ENCODE assay signal across 9 mouse cellular contexts in genomic region chr4:124843493-124843892, GRCm38 (mm10). TPM values are rescaled to one million over a fixed set of nuclear protein-coding genes. Genes with fewer than 3 reads are reported as not detected.
DNase-seq lines count a peak whose midpoint lies in the region; ATAC-seq lines count a peak whose summit lies in the region.
"Had no signal": no experiment of that assay in that cellular context is flagged by ENCODE, and none has a peak within 500 bp of the region (broad histone marks: within the 10 kb centered on the region; RNA-seq: fewer than 3 reads in every experiment).

No protein-coding gene starts in this region.

- H3K4me2 ChIP-seq in liver, embryonic 13.5 days: no peak overlapping the region
- no peak overlapping the region for H3K4me2 ChIP-seq in neural tube, embryonic 12.5 days (replicated peaks)
- H3K4me2 ChIP-seq: limb, embryonic 15.5 days had no signal

- no peak for DNase-seq in frontal cortex, postnatal 14 days (ENCODE audit: low spot score in 2 of 2)
- DNase-seq in CD4-positive helper T cell, adult 2 months (ENCODE audit: low read depth, low spot score): peak; percentile 50
- peak; percentile 34 for DNase-seq in c-Kit-positive CD71-positive TER-119-negative erythroid progenitor cells, embryonic 14.5 days (ENCODE audit: low read depth)
- DNase-seq in hindbrain, embryonic 10.5 days (ENCODE audit: low spot score): peak; percentile 45
- DNase-seq in liver, embryonic 13.5 days: peak; percentile 29
- no peak for DNase-seq in frontal cortex, postnatal 36 days (ENCODE audit: low spot score in 2 of 2)

- H3K27ac ChIP-seq in hindbrain, embryonic 10.5 days: no peak overlapping the region
- H3K27ac ChIP-seq in liver, embryonic 13.5 days: no peak overlapping the region
- H3K27ac ChIP-seq in neural tube, embryonic 12.5 days: no peak overlapping the region
- H3K27ac ChIP-seq: limb, embryonic 15.5 days had no signal

- 55% methylated on average over 11 of the region's 11 CpGs for WGBS in hindbrain, embryonic 10.5 days
- WGBS in liver, embryonic 13.5 days (ENCODE audit: insufficient replicate concordance): 72% methylated on average over 11 of the region's 11 CpGs
- 52% methylated on average over 11 of the region's 11 CpGs for WGBS in neural tube, embryonic 12.5 days

- peaks cover 6% of the 10 kb centered on the region; the same call in 1 of the 2 replicates for H3K9me3 ChIP-seq in hindbrain, embryonic 10.5 days
- H3K9me3 ChIP-seq in liver, embryonic 13.5 days (replicated peaks): no peaks in the 10 kb centered on the region
- H3K9me3 ChIP-seq in neural tube, embryonic 12.5 days: no peaks in the 10 kb centered on the region
- H3K9me3 ChIP-seq: limb, embryonic 15.5 days had no signal

- ATAC-seq in frontal cortex, adult (ENCODE audit: low TSS enrichment): peak; percentile 32; the same call in 1 of the 2 replicates
- peak; percentile 60; the same call in 1 of the 2 replicates for ATAC-seq in liver, embryonic 13.5 days (ENCODE audit: low read depth)
- 0 out of 2 replicates have a peak, but pooled peaks have one; percentile 44 for ATAC-seq in neural tube, embryonic 12.5 days (ENCODE audit: low FRiP score, low read depth)

- H3K4me3 ChIP-seq in hindbrain, embryonic 10.5 days: no peak overlapping the region
- no peak overlapping the region for H3K4me3 ChIP-seq in liver, embryonic 13.5 days (replicated peaks)
- H3K4me3 ChIP-seq in neural tube, embryonic 12.5 days: no peak overlapping the region
- H3K4me3 ChIP-seq: limb, embryonic 15.5 days had no signal

- peaks cover 80% of the 10 kb centered on the region for H3K36me3 ChIP-seq in hindbrain, embryonic 10.5 days
- peaks cover 71% of the 10 kb centered on the region for H3K36me3 ChIP-seq in liver, embryonic 13.5 days
- peaks cover 46% of the 10 kb centered on the region for H3K36me3 ChIP-seq in neural tube, embryonic 12.5 days

- H3K9ac ChIP-seq in liver, embryonic 13.5 days: no peak overlapping the region
- H3K9ac ChIP-seq in neural tube, embryonic 12.5 days: no peak overlapping the region
- H3K9ac ChIP-seq: limb, embryonic 15.5 days had no signal

- no peaks in the 10 kb centered on the region for H3K27me3 ChIP-seq in hindbrain, embryonic 10.5 days (ENCODE audit: insufficient read depth, poor library complexity, severe bottlenecking)
- H3K27me3 ChIP-seq in liver, embryonic 13.5 days: no peaks in the 10 kb centered on the region
- no peaks in the 10 kb centered on the region for H3K27me3 ChIP-seq in neural tube, embryonic 12.5 days (replicated peaks)
- H3K27me3 ChIP-seq: limb, embryonic 15.5 days had no signal

- peaks cover 9% of the 10 kb centered on the region for H3K4me1 ChIP-seq in hindbrain, embryonic 10.5 days (replicated peaks)
- H3K4me1 ChIP-seq in liver, embryonic 13.5 days (replicated peaks): peaks cover 12% of the 10 kb centered on the region
- peaks cover 4% of the 10 kb centered on the region; the same call in 1 of the 2 replicates for H3K4me1 ChIP-seq in neural tube, embryonic 12.5 days

RNA-seq across cellular contexts. Expression of gene Yrdc, which starts 7.0 kb away (rescaled TPM):
- 38.3 and 48.2 TPM in 2 replicates for polyA plus RNA-seq in hindbrain, embryonic 10.5 days (2016; fragmentation: Nextera tagmentation; extraction: Ambion mirVana)
- polyA plus RNA-seq in liver, embryonic 13.5 days (2015; fragmentation: Nextera tagmentation; extraction: Ambion mirVana): 20.0 and 23.2 TPM in 2 replicates
- 56.4 and 56.5 TPM in 2 replicates for polyA plus RNA-seq in neural tube, embryonic 12.5 days (2016; fragmentation: Nextera tagmentation; extraction: Ambion mirVana)

RNA-seq across cellular contexts. Expression of gene 1110065P20Rik, which starts 7.5 kb away (rescaled TPM):
- polyA plus RNA-seq in hindbrain, embryonic 10.5 days (2016; fragmentation: Nextera tagmentation; extraction: Ambion mirVana): 47.9 and 61.7 TPM in 2 replicates
- 12.1 and 15.3 TPM in 2 replicates for polyA plus RNA-seq in liver, embryonic 13.5 days (2015; fragmentation: Nextera tagmentation; extraction: Ambion mirVana)
- 71.6 and 77.6 TPM in 2 replicates for polyA plus RNA-seq in neural tube, embryonic 12.5 days (2016; fragmentation: Nextera tagmentation; extraction: Ambion mirVana)

RNA-seq across cellular contexts. Expression of gene Maneal, which starts 18.5 kb away (rescaled TPM):
- 3.7 and 8.8 TPM in 2 replicates for polyA plus RNA-seq in hindbrain, embryonic 10.5 days (2016; fragmentation: Nextera tagmentation; extraction: Ambion mirVana)
- polyA plus RNA-seq in liver, embryonic 13.5 days (2015; fragmentation: Nextera tagmentation; extraction: Ambion mirVana): 0.03 and 0.05 TPM in 2 replicates
- 8.2 and 10.3 TPM in 2 replicates for polyA plus RNA-seq in neural tube, embryonic 12.5 days (2016; fragmentation: Nextera tagmentation; extraction: Ambion mirVana)

RNA-seq across cellular contexts. Expression of gene Epha10, which starts 37.2 kb away (rescaled TPM):
- polyA plus RNA-seq in hindbrain, embryonic 10.5 days (2016; fragmentation: Nextera tagmentation; extraction: Ambion mirVana): 3.8 and 7.6 TPM in 2 replicates
- not detected in 2 replicates for polyA plus RNA-seq in liver, embryonic 13.5 days (2015; fragmentation: Nextera tagmentation; extraction: Ambion mirVana)
- polyA plus RNA-seq in neural tube, embryonic 12.5 days (2016; fragmentation: Nextera tagmentation; extraction: Ambion mirVana): 6.3 and 6.6 TPM in 2 replicates

RNA-seq across cellular contexts. Expression of gene Mtf1, which starts 41.6 kb away (rescaled TPM):
- polyA plus RNA-seq in hindbrain, embryonic 10.5 days (2016; fragmentation: Nextera tagmentation; extraction: Ambion mirVana): 19.0 and 20.4 TPM in 2 replicates
- polyA plus RNA-seq in liver, embryonic 13.5 days (2015; fragmentation: Nextera tagmentation; extraction: Ambion mirVana): 14.4 and 15.5 TPM in 2 replicates
- polyA plus RNA-seq in neural tube, embryonic 12.5 days (2016; fragmentation: Nextera tagmentation; extraction: Ambion mirVana): 12.9 and 14.2 TPM in 2 replicates

Comparison
In these comparisons a context has a peak if more than half of its experiments do, and no peak if none do; other contexts are left out.
1. DNase-seq: peak in CD4-positive helper T cell, adult 2 months (single experiment), c-Kit-positive CD71-positive TER-119-negative erythroid progenitor cells, embryonic 14.5 days (single experiment), hindbrain, embryonic 10.5 days (single experiment) and liver, embryonic 13.5 days (single experiment); none in frontal cortex, postnatal 14 days (0 of 2) and frontal cortex, postnatal 36 days (0 of 2).
2. Peak in every context shown above with its lines, with median percentiles within 50 percentile points of each other: ATAC-seq.